Mouse (Mus musculus): Measurements from ENCODE around the gene Igsf21.

Igsf21 gene

DNA sequence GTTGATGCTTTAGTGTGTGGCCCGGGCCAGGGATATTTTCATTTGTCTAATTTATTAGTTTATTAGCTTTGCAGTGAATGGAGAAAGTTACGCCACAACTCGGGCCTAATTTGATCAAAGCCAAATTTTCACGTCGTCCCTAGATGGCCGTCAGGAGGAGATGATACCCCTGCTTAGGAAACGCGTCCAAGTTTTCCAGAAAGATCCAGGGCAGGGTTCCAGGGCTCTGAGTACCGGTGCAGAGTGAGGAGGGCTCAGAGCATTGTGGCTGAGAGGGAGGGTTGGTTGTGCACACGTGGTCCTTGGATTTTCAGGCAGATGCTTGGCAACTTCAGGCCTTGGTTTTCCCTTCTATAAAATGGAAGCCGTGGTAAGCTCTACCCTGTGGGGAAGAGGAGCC is 154.2 kb downstream of the Igsf21 start:
- DNase-seq = no peak

DNA sequence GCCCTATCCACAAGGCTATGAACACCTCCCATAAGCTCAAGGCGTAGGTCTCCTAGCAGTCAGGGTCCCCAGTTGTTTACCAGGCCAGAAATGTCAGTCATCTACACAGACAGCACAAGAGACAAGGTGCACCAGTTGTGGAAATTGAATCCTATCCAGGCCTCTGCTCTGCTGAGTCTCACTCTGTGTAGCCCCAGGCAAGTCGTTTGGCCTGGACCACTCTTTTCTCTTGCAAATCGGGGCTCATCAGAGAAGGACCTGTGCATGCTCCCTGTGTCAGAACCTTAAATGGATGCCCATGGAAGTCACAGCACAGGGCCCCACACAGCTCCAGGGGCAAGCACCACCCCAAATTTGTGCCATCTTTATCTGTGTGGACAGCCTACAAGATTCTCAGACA is 154.9 kb downstream of the Igsf21 start:
- DNase-seq = no peak

GRCm38 (mm10) chr4:140089676-140090075 is 156.9 kb downstream of the Igsf21 start:
- DNase-seq = no peak

- no peak for DNase-seq
These were observed 157.7 kb downstream of the Igsf21 start for GRCm38 (mm10) chr4:140088711-140089440.

DNA sequence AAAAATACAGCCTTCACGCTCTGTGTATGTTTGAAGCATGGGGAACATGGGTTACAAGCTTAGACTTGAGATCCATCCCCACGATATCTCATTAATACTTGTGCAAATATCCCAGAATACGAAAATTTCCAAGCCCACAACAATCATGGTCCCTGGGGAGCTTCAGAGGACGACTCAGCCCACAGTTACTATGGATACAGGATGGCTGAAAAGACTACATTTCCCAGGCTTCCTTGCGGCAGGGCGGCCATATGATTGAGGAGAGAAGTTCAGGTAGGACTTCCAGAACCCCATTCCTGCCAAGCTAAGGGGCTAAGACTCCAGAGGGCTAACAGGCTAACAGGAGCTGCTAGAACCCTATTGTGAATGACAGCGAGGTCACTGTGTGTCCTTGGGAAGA is 160.4 kb downstream of the Igsf21 start:
- DNase-seq = no peak

DNA sequence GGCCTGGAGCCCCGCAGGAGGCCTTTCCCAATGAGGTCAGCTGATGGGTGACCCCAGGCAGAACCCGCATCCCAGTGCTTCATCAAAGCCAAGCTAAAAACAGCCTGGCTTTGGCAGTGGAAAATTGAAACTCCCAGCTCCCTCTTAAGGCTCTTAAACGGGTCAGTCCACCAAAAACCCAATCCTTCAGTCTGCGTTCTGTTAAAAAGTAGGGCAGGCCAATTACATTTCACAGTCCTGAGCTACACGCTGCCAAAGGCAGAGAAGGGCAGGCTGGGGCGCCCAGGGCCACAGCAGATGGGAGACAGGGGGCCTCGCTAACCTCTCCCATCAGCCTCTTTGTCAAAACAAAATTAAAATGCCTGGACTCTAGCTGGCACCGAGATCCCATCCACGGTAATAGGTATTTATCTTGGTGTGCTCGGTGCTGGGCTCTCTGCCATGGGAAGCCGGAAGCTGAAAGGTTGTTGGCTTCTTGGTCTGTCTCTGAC is 162.0 kb downstream of the Igsf21 start:
- no peak for DNase-seq

DNA sequence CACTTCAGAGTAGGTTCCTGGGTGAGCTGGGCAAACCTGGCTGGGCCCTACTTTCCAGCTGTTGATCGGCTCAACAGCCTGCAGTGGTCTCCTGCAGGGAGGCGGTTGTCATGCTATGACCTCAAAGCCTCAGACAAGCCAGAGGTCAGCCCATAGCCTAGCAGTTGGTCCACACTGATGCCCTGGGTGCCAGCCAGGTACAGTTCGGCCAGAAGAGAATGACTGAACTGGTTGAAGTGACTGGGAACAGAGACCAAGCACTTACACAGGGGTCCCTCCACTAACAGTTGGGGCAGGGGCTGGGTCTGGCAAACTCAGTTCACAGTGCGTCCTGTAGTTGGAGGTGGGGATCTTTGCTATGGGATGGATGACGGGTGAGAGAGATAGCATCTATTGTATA is 162.5 kb downstream of the Igsf21 start:
- no peak for DNase-seq

- DNase-seq = no peak
These were observed 168.2 kb downstream of the Igsf21 start for GRCm38 (mm10) chr4:140078416-140078815.

- DNase-seq = peak; percentile 25
These were observed 169.0 kb downstream of the Igsf21 start for GRCm38 (mm10) chr4:140077615-140078014.

DNA sequence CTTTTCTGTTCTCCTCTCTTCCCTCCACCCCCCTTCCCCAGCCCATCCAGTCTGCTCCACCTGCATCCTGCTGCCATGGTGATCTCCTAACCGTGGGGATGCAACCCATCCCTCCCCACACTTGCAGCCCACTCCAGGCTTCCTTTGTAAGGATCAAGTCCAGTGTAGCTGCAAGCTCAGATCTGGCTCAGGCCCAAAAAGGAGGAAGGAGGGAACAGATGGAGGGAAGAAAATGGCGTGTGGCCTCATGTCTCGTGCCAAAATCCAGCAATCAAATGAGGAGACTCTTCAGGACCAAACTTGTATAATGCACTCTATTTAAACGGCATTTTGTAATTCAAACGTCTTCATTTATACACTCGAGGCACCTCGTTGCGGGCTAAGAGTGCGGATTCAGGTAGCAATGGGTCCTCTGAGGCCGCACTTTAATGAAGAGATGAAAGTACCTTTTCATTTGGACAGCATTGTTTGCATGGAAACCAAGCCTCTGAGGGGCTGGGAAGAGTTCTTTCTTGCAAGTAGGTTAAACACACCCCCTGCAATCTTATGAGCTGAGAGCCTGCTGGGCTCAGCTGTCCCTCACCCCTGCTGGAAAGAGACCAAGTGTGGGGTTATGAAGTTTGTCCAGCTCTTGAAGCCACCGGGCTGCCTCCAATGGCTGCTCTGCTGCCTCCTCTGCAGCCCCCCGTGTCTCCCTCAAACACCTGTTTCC is 169.6 kb downstream of the Igsf21 start:
- peak; percentile 63 for DNase-seq

- DNase-seq = no peak
These were observed 170.2 kb downstream of the Igsf21 start for GRCm38 (mm10) chr4:140076428-140076827.

- DNase-seq = no peak
These were observed 175.5 kb downstream of the Igsf21 start for GRCm38 (mm10) chr4:140071047-140071446.

DNA sequence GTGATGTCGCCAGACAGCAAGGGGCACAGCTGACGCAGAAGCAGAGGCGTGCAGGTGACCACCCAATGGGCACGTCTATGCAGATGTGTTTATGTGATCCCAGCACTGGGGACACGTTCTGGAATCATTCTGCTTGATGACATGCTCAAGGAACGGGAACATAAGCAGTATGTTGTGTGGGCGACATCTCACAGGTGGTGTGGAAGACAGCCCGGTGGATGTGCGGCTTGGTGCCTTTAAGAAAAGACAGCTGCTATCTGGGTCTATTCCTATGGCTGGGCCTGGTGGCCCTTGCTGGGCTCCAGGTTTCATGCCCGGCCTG is 176.3 kb downstream of the Igsf21 start:
- peak; percentile 16 for DNase-seq

DNA sequence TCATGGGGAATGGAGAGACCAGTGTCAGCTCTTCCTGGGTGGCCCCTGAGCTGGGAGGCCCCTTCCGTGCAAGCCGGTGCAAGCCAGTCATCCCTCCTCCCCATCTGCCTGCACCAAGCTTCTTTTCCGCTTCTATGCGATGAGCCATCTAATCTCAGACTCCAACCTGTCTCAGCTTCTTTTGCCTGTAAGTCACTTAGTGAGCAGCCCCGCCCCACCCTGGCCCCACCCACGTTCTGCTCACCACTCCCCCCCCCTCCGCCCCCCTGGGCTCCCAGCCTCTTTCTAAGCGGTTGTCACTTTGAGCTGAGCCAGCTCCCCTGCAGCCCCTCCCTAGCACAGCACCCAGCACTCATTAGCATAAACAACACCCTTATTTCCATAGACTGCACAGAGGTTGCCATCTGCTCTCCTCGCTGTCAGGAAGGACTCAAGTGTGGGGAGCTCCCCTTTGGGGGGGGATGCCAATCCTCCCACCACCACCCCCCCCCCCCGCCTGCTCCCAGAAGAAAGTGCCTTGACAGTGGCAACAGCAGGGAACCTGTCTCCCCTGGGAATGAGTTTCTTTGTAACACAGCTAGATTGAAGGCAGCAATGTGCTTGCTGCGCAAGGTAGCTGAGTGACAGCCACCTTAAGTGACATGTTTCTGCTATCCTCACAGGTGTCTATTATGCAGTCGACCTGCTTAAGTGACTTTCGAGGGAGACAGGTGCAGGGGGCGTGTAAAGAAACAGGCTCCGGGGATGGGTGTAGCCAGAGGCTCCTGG is 176.8 kb downstream of the Igsf21 start:
- no peak for DNase-seq

DNA sequence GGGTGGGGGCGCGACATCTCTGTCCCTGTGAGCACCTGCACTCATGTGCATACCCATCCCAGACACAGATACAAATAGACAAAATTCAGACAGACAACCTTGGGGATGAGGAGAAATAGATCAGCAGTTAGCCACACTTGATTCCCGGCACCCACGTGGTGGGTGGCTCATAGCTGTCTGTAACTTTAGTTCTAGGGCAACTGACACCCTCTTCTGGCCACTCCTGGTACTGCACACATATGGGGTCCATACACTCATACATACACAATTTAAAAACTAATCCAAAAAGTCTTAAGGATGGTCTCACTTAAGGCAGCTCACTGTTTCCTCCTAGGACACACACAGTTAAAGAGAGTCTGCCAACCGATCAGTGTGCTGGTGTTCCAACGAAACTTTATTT is 178.1 kb downstream of the Igsf21 start:
- DNase-seq = no peak

DNA sequence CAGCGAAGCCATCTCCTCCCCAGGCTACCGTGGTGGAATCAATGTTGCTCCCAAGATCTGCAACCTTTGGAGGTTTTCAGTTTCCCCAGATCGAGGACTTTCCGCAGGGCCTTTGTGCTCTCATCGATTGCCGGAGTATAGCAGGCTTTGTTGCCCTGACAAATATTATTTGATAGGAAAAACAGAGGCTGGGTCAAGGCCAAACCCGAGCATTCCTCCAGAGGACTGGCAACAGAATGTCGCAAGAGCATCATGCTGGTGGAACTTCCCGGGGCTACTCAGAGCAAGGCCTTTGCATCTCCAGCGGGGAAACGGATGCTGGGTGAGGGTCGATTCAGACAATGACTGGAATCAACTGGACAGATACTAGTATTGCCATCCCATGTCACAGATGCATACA is 180.6 kb downstream of the Igsf21 start:
- no peak for DNase-seq

GRCm38 (mm10) chr4:140063153-140063671 is 183.4 kb downstream of the Igsf21 start:
- no peak for DNase-seq

GRCm38 (mm10) chr4:140060251-140060650 is 186.3 kb downstream of the Igsf21 start:
- no peak for DNase-seq

DNA sequence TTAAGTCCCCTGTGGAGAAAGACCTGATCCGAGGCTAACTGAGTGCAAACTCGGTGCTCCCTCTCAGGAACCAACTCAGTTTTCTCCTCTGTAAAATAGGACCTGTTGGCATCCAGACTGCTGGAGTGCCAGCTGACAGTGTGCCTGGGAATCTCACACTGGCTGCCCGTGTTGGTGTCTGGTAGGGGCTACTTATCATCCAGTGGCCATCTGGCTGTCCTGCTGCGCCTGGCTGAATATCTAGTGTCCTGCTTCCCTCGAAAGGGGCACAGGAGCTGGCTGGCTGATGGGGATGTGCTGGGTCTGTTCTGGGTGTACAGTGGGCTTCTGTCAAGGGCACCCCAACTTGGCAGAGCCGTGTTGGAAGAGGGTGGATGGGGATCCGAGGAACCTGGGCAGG is 193.5 kb downstream of the Igsf21 start:
- no peak for DNase-seq

DNA sequence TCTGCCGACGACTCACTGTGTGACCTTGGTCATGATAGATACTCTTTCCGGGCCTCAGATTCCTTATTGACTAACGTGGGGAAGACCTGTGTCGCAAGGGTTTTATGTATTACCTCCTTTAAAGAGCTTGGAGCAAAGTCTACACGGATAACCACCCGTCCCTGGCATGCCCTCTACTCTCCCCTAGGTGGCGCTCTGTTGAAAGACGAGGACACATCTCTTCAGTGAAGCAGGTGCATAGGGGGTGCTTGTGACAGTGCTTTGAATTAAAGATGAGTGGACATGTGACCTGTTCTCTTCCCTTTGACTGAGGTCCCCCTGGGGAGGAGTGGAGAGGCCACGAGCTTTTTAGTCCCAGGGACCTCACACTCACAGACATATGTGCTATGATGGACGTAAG is 194.0 kb downstream of the Igsf21 start:
- DNase-seq = no peak

DNA sequence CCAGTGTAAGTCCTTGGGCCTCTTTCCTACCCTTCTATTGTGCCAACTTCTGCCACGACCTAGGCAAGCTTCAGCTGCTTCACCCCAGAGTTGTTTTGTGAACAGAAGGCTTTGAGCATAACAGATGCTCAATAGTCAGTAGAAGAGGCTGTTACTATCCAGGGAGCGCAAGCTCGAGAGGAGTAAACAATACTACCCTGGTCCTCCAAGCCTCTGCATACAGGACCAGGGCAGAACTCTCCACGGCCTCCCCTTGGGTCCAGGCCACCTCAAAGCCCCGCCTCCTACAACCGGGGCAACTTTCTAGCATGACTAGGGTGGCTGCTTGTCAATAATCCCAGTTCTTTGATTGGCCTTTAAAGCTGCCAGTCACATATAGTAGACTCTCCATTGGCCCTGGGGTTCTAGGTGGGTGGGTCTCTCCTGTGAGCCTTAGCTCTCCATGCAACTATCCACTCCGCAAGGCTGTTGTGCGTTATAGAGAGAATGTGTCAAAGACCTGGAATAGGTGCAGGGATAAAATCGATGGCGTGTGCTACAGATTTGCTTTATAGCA is 198.7 kb downstream of the Igsf21 start:
- no peak for DNase-seq

DNA sequence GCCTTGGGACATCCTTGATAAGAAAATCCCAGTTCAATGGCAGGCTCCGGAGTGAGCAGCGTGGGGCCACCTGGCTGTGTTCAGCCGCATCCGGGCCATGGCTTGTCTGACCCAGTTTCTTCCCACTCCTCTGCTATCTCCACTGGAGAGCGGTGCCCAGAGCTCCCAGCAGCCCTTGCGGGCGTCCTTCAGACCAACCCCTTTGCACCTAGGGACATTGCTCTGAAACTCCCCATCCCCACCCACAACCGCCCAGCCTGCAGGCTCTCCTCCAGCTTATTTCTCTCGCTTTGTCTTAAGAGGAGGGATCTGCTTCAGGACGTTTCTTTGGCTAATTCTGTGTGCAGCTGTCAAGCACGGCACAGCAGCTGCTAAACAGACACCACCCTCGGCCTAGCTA is 202.6 kb downstream of the Igsf21 start:
- DNase-seq = no peak

All from lung, postnatal 10 days (tissue).